Mouse (Mus musculus): Measurements from ENCODE around the gene Neurod1. TPM values are rescaled to one million over a fixed set of nuclear protein-coding genes. Genes with fewer than 3 reads are reported as not detected.

Gene Neurod1
- total RNA-seq (2021): not detected in 2 replicates
- long read RNA-seq: 0 reads

DNA sequence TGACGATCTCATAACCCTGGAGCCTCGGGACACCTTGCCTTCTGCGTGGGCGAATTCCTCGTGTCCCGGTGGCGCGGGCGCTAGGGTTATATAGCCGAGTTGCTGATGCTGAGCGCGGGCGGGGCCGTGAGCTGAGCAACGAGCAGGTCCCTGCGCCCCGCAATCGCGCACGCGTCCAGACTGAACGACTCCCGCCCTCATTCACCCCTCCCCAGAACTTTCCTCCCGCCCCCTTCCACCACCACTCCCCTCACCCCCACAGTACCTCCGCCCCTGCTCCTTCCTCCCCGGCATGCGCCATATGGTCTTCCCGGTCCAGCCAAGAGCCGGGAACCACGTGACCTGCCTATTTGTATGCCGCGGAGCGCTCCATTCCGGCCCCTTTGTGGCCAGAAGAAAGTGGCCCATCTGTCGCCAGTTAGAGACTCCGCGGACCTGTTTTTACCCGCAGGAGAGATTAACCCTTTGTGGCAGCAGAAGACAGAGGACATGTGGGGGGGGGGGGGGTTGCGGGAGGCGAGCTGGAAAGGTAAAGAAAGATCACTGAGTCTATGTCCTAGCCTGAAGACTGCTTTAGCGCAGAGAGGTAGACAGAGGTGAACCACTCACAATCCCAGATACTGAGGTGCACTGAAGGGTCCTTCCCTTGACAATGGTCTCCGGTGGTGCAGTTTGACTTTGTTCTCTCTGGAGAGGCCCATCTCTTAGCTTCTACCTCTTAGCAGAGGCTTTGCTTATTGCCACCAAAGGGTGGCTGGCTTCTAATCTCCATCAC is at the start of gene Neurod1, which contains the start of gene Cerkl:
TSS of gene Neurod1 (minus strand) at position 177 of the 775 bp plus-strand sequence.
TSS of gene Cerkl (minus strand) at position 211 of the 775 bp plus-strand sequence.
- peak; percentile 33 for DNase-seq

DNA sequence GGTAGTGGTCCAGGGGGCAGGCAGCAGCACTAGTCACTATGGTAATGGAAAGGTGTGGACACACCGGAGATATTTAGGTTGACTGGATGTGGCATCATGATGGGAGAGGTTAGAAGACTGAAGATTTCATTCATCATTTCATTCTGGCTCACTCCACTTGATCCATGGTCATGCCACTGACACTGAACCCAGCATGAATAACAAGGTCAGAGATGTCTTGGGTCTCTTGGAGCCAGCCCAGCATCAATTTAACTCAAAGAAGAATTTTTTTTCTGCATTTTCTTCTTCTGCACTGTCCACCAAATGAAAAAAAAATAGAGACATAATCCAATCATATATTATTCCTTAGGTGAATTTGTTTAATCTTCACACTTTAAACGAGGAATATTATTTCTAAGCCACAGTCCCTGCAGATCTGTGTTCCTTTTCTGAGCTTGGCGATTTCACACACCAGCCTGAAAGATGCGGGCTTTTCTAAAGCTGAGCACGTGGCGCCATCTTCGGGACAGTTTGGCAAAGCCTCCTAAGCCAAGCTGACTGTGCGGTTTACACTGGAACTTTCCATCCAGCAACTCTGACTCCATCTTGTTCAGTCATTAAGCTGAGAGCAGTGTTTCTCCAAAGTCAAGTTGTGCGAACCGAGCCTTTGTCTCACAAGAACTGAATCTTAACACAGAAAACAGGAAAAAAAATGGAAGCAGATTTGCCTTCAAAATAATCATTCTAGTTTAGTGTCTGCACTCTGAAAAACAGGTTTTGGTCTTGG is 42.6 kb upstream of the Neurod1 start:
- peak; percentile 63 for DNase-seq

DNA sequence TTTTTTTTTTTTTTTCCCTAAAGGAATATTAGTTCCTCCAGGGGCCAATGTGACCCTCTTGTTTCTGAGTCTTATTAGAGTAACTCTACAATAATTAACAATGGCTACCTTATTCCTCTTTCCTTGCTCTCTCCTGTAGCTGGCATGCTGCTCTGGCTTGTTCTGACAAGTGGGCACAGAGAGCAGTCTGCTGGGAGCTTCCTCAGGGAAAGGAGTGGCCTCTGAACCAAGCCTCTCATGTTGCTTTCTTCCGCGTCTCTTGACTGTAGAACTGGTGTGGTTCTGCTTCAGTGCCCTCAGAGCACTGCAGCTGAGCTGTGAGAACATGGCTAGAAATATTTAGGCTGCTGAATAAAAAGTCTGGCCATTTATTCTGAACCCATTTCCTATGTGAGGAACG is 28.6 kb upstream of the Neurod1 start:
- no peak for DNase-seq

DNA sequence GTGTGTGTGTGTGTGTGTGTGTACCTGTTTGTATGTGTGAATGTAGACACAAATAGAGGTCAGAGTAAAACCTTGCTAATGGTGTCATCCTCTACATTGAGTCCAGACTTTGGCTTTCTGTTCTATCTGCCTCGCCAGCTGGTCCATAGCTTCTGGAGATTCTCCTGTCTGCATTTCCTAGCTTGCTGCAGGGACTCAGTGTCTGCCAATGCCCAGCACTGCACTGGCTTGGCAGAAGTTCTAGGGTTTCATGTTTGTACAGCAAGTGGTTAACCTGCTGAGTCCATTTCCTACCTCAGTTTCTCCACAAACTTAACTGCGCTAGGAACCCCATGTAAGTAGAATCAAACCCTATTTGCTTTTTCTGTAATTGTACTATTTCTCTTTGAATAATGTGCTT is 26.0 kb upstream of the Neurod1 start:
- DNase-seq: no peak

DNA sequence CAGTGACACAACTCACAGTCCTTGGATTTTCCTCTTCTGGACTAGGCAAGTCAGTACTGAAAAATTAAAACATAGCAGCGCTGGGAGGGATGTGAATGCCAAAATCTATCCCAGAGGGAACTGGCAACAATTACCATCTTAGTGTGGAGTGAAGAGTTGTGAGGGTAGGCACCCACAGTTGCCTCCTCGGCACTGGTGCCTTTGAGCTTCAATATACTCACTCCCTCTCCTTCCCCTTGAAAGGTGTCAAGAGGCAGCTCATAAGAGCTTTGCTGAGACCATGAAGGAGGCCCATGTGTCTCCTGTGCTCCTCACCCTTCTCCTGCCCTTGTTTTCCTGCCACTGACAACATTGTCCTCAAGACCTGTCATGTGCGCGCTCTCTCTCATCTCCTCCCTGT is 5.9 kb upstream of the Neurod1 start:
- DNase-seq: no peak

DNA sequence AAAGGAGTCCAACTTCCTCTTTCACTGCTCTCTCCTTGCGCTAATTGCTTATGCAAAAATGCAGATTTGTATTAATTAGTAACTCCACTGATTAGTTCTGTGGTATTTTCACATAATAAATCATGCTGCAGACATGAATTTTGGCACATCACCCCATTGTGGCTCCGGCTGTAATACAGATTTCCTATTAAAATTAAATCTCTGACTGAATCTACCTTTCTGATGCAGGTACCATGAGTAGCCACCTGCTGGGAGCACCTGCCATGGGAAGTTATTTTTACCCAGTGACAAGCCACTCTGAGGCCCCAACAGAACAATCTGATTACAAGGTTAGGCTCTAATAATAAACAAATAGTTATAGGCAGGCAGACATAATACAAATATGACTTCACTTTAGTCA is 5.3 kb upstream of the Neurod1 start:
- no peak for DNase-seq

DNA sequence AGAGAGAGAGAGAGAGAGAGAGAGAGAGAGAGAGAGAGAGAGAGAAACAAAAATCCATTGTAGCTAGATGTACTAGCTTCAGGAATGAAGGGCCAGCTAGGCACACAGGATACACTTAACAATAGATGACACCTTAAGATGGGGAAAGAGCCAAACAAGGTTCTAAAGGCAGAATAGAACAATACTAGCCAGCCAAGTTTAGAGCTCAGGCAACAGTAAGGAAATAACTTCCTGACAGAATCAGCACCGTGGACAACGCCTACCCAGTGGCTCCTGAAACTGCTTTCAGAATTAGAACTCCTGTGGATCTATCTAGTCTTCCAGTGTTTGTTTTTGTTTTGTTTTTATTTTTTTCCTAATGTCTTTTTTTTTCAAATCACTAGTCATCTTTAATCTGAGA is 4.0 kb upstream of the Neurod1 start:
- no peak for DNase-seq

DNA sequence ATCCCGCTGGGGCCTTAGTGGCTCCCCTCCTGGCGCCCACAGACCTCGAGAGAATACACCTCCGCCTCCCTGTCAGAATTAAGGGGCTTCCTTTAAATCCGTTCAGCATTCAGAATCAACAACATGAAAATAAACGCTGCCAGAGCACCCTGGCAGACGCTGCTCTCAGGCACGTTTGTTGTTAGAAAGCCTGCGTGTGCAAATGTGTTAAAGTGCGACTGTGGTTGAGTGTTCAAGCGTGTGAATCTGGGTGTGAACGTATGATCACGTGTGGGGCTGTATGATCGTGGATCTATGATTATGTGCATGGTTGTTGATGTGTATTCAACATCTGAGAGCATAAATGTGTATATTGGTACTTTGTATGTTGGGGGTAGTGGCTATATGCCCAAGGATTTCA is 3.6 kb upstream of the Neurod1 start:
- no peak for DNase-seq

DNA sequence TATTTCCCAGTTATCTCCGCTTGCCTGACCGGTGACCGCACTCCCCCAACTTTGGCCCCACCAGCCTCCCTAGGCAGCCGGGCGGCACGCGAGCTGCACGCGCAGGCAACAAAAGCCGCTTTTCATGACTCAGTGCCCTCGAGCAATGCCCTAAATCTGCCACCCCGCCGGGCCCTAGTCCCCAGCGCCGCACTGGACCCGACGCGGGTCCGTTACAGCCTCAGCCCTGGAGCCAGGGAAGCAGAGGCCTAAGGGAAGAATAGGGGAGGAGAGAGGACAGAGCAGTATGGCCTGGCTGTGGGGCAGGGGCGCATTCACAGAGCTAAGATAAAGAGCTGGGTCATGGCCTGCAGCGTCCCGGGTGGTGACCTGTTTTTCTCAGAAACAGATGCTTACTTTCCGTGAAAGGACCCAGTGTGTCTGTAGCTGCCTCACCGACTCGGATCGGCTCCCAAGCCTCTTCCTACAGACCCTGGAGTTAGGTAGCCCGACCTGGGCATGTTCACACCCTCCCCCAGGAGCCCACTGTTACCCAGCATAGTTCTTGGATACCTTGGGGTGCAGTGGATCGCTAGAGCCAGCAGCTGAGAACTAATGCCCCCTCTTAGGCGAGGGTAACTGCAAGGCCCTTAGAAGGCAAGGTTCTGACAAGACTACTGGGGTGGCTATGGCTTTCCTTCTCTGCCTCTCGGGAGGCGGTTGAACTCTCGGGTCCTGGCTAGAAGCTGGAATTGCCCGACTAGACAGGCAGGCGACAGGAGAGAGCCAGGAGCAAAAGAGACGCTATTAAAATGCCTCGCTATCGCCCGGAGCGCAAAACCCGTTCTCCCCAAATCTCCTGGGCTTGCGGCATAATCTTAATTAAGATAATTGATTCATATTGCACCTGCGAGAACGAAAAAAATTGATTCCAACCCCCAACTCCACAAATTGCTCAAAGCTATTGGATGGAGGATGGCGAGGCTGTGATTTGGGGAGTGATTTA is 2.8 kb upstream of the Neurod1 start:
- no peak for DNase-seq

DNA sequence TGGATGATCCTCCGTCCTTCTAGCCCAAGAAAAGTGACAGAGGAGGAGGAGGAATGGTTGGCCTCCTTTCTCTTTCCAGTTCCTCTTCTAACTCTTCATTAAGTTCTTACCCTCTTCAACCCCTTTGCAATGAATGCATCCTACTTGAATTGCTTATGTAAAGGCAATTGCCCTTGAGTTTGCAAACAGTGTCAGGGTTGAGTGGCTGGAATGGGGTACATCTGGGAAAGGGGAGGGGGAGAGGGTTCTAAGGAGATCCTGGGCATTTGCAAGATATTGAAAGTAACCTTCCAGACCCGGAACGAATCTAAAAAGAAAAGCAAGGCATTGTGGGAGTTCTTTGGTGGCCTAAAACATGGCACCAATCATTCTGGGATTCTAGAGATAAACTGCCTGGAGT is 1.4 kb upstream of the Neurod1 start:
- DNase-seq: no peak

DNA sequence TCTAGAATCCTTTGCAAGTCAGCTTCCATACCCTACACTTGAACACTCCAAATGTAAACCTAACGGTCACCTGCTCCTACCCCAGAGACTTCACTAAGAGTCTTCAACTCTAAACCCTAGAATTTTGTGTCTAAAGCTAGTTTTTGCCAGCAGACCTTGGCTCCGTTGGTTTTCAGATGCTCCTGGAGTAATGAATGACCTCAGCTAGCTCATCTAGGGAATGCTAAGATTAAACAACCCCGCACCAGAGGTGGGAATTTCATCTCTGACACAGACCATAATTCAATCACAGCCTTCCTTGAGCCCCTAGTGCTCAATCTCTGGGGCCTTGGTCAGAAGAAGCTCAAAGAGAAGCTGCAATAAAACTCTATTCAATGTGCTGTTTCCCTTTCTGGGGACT is 883 bp upstream of the Neurod1 start:
- no peak for DNase-seq

DNA sequence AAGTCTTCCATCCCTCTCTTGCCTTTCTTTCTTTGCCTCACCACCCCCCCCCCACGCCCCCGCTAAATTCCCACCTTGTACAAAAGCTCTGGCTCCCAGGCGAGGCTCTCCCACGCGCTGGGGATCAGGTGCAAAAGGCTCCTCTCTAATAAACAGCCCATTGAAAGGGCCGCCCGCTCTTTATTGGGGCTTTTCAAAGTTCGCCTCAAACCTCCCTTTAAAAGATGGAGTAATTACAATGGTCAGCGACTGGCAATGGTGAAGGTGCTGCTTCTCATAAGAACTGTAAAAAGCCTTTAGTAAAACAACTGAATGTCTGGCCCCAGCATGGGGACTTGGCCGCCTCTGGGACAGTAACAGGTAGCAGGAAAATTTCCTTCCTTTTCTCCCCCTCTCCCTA is 905 bp downstream of the Neurod1 start:
- no peak for DNase-seq

DNA sequence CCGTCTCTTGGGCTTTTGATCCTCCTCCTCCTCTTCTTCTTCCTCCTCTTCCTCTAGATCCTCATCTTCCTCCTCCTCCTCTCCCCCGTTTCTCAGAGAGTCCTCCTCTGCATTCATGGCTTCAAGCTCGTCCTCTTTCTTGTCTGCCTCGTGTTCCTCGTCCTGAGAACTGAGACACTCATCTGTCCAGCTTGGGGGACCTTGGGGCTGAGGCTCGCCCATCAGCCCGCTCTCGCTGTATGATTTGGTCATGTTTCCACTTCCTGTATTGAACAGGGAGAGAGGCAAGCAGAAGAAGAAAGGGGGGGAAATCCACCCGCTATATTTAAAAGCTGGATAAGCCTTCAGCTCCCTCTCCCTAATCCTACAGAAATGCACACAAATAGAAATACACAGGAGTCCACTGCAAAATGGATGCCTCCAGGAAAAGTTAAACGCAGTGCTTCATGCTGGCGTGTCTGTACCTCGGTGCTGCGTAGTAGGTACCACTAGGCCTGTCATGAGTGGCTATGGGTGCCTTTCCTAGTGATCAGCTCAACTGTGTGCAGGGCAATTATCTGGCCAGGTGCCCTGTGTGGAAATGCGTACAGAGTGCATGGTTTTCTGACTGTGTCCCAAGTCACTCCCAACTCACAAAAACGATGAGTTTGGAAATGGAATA is 1.6 kb downstream of the Neurod1 start:
- no peak for DNase-seq

DNA sequence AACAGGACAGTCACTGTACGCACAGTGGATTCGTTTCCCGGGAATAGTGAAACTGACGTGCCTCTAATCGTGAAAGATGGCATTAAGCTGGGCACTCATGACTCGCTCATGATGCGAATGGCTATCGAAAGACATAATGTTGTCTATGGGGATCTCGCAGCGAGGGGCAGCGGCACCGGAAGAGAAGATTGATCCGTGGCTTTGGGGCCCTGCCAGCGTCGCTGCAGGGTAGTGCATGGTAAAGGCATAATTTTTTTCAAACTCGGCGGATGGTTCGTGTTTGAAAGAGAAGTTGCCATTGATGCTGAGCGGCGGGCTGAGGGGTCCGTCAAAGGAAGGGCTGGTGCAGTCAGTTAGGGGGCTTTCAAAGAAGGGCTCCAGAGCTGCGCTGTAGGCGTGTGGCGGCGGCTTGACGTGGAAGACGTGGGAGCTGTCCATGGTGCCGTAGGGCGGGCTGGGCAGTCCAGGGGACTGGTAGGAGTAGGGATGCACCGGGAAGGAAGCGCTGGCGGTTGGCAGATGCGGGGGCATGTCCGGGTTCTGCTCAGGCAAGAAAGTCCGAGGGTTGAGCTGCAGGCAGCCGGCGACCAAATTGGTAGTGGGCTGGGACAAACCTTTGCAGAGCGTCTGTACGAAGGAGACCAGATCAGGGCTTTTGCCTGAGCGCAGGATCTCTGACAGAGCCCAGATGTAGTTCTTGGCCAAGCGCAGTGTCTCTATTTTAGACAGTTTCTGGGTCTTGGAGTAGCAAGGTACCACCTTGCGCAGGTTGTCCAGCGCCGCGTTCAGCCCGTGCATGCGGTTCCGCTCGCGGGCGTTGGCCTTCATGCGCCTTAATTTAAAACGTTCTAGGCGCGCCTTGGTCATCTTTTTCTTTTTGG is 2.4 kb downstream of the Neurod1 start:
- DNase-seq: peak; percentile 83

DNA sequence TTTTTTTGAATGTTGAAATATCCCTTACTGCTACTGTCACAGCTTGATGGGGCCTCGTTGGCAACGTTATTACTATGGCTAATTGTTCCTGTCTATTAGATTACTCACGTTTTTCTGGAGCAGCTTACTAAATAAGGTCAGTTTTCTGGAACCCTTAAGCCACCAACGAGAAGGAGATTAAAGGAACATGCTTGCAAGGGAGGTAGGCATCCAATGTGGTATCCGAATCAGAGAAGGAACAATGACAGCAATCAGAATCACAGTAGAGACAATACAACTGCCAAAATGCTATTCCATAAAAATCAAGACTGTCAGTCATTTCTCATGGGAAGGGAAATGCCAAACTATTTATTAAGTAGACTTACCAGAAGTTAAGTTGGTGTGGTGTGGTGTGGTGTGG is 5.1 kb downstream of the Neurod1 start:
- no peak for DNase-seq

DNA sequence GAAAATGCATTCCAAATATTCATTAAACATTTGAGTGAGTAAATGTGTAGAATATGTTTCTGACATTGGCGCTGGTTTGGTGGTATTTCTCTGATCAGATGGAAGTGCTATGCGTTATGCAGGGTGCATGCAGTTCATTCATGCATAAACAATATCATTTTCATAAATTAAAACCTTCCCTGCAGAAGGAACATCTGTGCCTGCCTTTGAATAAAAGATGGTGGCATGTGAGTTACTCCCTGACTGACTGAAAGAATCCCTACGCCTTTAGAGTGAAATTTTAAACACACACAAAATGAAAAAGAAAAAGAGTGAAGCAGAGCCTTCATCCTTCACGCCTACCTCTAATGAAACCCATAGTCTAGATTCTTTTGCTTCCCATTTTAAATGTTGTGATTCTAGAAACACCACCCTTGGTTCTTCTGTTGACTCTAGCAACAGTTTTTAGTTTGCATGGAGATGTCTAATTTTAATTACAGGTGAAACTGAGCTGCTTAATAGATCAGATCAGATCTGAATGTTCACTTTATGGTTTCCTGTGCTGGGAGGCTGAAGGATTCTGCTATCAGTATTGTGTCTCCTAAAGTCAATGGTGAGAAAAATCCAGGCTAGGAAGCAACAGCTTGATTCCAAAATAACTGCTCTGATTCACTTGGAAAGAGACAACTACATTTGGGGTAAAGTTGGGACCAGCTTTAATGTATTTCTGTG is 5.7 kb downstream of the Neurod1 start:
- DNase-seq: no peak

DNA sequence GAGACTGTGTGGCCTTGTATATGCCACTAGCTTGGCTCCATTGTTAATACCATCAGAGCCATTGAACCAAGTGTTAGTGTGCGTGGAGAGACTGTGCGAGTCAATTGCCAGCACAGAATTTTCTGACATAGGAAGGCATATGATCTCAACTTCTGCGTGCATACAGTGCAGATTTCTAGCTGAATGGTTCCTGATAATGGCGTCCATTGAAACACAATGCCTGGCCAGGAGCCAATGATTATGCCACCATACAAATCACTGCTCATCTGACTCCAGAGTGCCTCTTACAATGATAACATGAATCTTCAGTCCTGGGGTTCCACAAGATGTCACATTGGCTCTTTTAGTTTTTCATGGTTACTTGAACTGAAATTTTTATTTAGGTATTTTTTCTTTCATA is 7.2 kb downstream of the Neurod1 start:
- no peak for DNase-seq

DNA sequence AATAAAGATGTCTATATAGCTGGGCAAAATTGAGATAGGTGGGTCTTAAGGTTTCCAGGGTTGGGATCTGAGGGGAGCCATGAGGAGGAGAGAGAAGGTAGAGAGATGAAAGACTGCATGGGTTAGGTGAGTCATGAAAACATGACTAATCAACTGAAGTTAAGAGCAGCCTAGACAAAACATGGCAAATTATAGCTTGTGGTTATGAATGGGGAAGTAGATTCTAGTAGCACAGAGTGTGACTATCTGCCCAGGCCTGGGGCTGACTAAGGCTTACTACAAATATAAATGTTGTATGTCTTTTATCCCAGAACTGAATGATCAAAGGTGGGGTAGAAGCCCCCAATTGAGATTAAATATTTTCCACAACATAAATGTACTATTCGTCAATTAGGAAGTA is 9.4 kb downstream of the Neurod1 start:
- no peak for DNase-seq

DNA sequence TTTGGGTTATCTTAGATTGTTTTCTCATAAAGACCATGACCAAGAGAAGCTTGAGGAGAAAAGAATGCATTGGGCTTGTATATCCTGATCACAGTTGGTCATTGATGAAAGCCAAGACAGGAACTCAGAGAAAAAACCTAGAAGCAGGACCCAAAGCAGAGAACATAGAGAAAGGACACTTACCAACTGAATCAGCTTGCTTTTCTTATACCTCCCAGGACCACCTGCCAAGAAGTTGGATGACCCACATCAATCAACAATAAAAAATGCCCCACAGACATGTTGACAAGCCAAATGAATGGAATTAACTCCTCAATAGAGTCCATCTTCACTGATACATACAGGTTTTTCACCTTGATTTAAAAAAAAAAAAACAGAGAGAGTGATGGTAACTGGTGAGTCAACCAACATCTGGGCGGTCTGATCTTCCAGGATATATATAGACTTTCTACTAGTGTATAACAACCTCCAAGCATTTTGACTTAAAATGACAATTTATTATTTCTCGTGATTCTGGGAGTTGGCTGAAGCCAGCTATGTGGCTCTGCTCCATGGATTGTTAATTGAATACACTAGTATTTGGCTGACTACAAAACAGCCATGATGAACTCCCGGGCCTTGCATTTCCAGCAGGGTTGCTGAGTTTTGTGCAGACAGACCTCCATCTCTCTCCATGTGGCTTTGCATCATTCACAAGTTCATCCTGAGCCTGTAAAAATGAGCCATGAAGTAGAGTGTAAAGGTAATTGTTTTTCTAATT is 12.5 kb downstream of the Neurod1 start:
- DNase-seq: no peak
